Mouse (Mus musculus) myocyte (in vitro differentiated cells): ENCODE results near the gene Ccna1.

Experiments used
- CEBPB ChIP-seq: IDR thresholded peaks from 2 replicates; pipeline ENCODE4 v1.6.1; 2011; ENCODE audit warnings: mild to moderate bottlenecking, moderate library complexity; ENCODE audit not compliant: poor library complexity, insufficient read depth, severe bottlenecking
- E2F4 ChIP-seq: IDR thresholded peaks from one replicate; pipeline ENCODE4 v1.6.1; 2011; ENCODE audit warnings: mild to moderate bottlenecking, control low read depth, moderate library complexity; ENCODE audit not compliant: insufficient read depth
- MAX ChIP-seq: IDR thresholded peaks from one replicate; pipeline ENCODE4 v1.6.1; 2011; ENCODE audit warnings: low read depth, mild to moderate bottlenecking, control low read depth
- MYOD1 ChIP-seq, 3 experiments: IDR thresholded peaks; one replicate each; pipeline ENCODE4 v1.6.1; 2011; ENCODE audit warnings: control low read depth in 2 of 3, low read depth in 2 of 3, mild to moderate bottlenecking in 2 of 3, moderate library complexity in 1 of 3; ENCODE audit not compliant: insufficient read length in 2 of 3, control insufficient read depth in 1 of 3
- MYOG ChIP-seq, 3 experiments: IDR thresholded peaks; one replicate each; pipeline ENCODE4 v1.6.1; 2011; ENCODE audit warnings: control low read depth in 2 of 3, low read depth in 2 of 3, mild to moderate bottlenecking in 2 of 3; ENCODE audit not compliant: insufficient read length in 2 of 3, control insufficient read depth in 1 of 3, insufficient read depth in 1 of 3
- POLR2A ChIP-seq: IDR thresholded peaks from one replicate; pipeline ENCODE4 v1.6.1; 2011; ENCODE audit warnings: low read depth, mild to moderate bottlenecking, control low read depth, moderate library complexity; ENCODE audit not compliant: insufficient read length
- POLR2AphosphoS2 ChIP-seq: IDR thresholded peaks from one replicate; pipeline ENCODE4 v1.6.1; 2011; ENCODE audit warnings: low read depth, control low read depth; ENCODE audit not compliant: insufficient read length
- SRF ChIP-seq: IDR thresholded peaks from one replicate; pipeline ENCODE4 v1.6.1; 2011; ENCODE audit warnings: low read depth; ENCODE audit not compliant: control insufficient read depth, insufficient read length
- TCF12 ChIP-seq: IDR thresholded peaks from one replicate; pipeline ENCODE4 v1.6.1; 2011; ENCODE audit warnings: mild to moderate bottlenecking, control low read depth; ENCODE audit not compliant: poor library complexity, insufficient read depth, severe bottlenecking
- TCF3 ChIP-seq: IDR thresholded peaks from one replicate; pipeline ENCODE4 v1.6.1; 2011; ENCODE audit warnings: low read depth, control low read depth; ENCODE audit not compliant: insufficient read length
- USF1 ChIP-seq: IDR thresholded peaks from one replicate; pipeline ENCODE4 v1.6.1; 2011; ENCODE audit warnings: low read depth, mild to moderate bottlenecking, control low read depth, moderate library complexity

DNA sequence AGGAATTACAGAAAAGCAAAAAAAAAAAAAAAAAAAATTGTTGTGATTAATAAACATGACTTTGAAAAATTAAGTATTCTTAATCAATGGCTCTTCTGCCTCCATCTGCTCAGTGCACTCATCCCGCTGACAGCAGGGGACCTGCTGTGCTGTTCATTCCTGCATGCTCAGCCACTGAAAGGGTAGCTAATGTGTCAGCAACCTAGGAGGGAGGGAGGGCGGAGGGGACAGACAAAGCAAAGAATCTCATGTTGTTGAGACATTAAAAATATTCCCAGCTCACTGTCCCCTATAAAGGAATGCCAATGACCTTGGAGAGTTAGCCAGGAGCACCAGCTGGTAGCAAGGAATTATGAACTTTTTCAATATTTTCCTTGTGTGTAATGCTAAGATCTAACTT, 42.7 kb upstream of the Ccna1 start:
- TF ChIP-seq POLR2A (peak; percentile 47), TCF12 (peak; percentile 9), MYOG (IDR thresholded peaks at IDR 0.05; ENCODE audit: control insufficient read depth in 1 of 3, insufficient read depth in 1 of 3, insufficient read length in 2 of 3, low read depth in 2 of 3) (peak in 1 of 3 experiments; percentile 60), TCF3 (no peak), E2F4 (no peak), USF1 (no peak), SRF (no peak), POLR2AphosphoS2 (peak; percentile 34), CEBPB (no peak), MYOD1 (IDR thresholded peaks at IDR 0.05; ENCODE audit: control insufficient read depth in 1 of 3, insufficient read length in 2 of 3, low read depth in 2 of 3) (peak; percentile 83 to 94 (median 85)), MAX (no peak)
